Mouse (Mus musculus): ENCODE measurements at regions not wholly inside any gene's neighbourhood (a gene's known extent, or its start where the extent isn't known, plus 50 kb on each side); places are given as distances from the start of the nearest gene placed in this dataset.

- no peak for TF ChIP-seq SRF (IDR thresholded peaks at IDR 0.05; ENCODE audit: control insufficient read depth, insufficient read length, low read depth)
- peak; percentile 34 for TF ChIP-seq USF1 (IDR thresholded peaks at IDR 0.05; ENCODE audit: low read depth)
- Histone ChIP-seq H3K36me3 (ENCODE audit: control insufficient read depth, insufficient read depth) (no peaks in the 10 kb centered on the region), H3K27me3 (ENCODE audit: control insufficient read depth, insufficient read depth, insufficient read length) (no peaks in the 10 kb centered on the region), H3ac (ENCODE audit: control insufficient read depth, insufficient read length) (no peak overlapping the region), H3K4me3 (no peak overlapping the region), H3K4me2 (ENCODE audit: low read depth) (no peak overlapping the region), H3K79me2 (ENCODE audit: control insufficient read depth, insufficient read depth) (no peaks in the 10 kb centered on the region)
Measured at GRCm38 (mm10) chr3:38008321-38008720, 284.0 kb upstream of the Gm5148 start.

- Histone ChIP-seq H3K4me2 (ENCODE audit: low read depth) (no peak overlapping the region), H3ac (ENCODE audit: control insufficient read depth, insufficient read length) (no peak overlapping the region), H3K27me3 (ENCODE audit: control insufficient read depth, insufficient read depth, insufficient read length) (no peaks in the 10 kb centered on the region), H3K36me3 (ENCODE audit: control insufficient read depth, insufficient read depth) (no peaks in the 10 kb centered on the region), H3K79me2 (ENCODE audit: control insufficient read depth, insufficient read depth) (no peaks in the 10 kb centered on the region), H3K4me3 (no peak overlapping the region)
- no peak for TF ChIP-seq USF1 (IDR thresholded peaks at IDR 0.05; ENCODE audit: low read depth)
- TF ChIP-seq POLR2AphosphoS2 (IDR thresholded peaks at IDR 0.05; ENCODE audit: insufficient read length, low read depth) = no peak
- TF ChIP-seq TCF3 (IDR thresholded peaks at IDR 0.05; ENCODE audit: insufficient read length, low read depth) = no peak
- TF ChIP-seq MYOG (IDR thresholded peaks at IDR 0.05; ENCODE audit: control insufficient read depth in 1 of 3, insufficient read depth in 1 of 3, insufficient read length in 2 of 3, low read depth in 2 of 3) = no peak
Measured at GRCm38 (mm10) chr3:38007626-38008025, 283.3 kb upstream of the Gm5148 start.

DNA sequence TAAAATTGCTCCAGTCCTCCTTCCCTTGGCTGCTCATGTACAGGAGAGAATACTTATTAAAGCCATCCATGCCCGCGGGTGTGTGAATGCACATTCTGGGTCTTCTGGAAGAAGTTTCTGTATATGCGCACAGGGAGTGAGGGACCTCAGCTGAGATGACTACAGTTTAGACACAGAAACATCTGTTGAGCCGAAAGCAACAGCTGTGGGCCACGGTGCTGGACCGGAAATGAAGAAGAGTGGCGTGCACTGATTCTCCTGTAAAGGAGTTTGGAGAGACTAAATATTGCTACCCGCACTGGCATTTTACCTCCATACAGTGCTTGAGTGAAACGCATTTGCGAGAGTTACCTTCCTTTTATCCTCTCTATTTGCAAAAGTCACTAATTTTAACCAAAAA lies 278.0 kb upstream of the Gm5148 start:
- no peak overlapping the region for H3K4me2 ChIP-seq (ENCODE audit: low read depth)
- H3K79me2 ChIP-seq (ENCODE audit: control insufficient read depth, insufficient read depth) = no peaks in the 10 kb centered on the region
- no peaks in the 10 kb centered on the region for H3K36me3 ChIP-seq (ENCODE audit: control insufficient read depth, insufficient read depth)
- H3K27me3 ChIP-seq (ENCODE audit: control insufficient read depth, insufficient read depth, insufficient read length) = no peaks in the 10 kb centered on the region
- TF ChIP-seq TCF3 (IDR thresholded peaks at IDR 0.05; ENCODE audit: insufficient read length, low read depth) (no peak), CEBPB (IDR thresholded peaks at IDR 0.05; ENCODE audit: insufficient read depth, poor library complexity, severe bottlenecking) (no peak), POLR2A (IDR thresholded peaks at IDR 0.05; ENCODE audit: insufficient read length, low read depth) (no peak), TCF12 (IDR thresholded peaks at IDR 0.05; ENCODE audit: insufficient read depth, poor library complexity, severe bottlenecking) (no peak), E2F4 (IDR thresholded peaks at IDR 0.05; ENCODE audit: insufficient read depth) (no peak), USF1 (IDR thresholded peaks at IDR 0.05; ENCODE audit: low read depth) (no peak), MYOD1 (IDR thresholded peaks at IDR 0.05; ENCODE audit: control insufficient read depth in 1 of 3, insufficient read length in 2 of 3, low read depth in 2 of 3) (no peak), SRF (IDR thresholded peaks at IDR 0.05; ENCODE audit: control insufficient read depth, insufficient read length, low read depth) (no peak), REST (IDR thresholded peaks at IDR 0.05; ENCODE audit: insufficient read depth, insufficient read length) (no peak), POLR2AphosphoS2 (IDR thresholded peaks at IDR 0.05; ENCODE audit: insufficient read length, low read depth) (no peak), MYOG (IDR thresholded peaks at IDR 0.05; ENCODE audit: control insufficient read depth in 1 of 3, insufficient read depth in 1 of 3, insufficient read length in 2 of 3, low read depth in 2 of 3) (no peak), MAX (IDR thresholded peaks at IDR 0.05; ENCODE audit: low read depth) (no peak)
- no peak overlapping the region for H3K4me3 ChIP-seq
- H3ac ChIP-seq (ENCODE audit: control insufficient read depth, insufficient read length) = no peak overlapping the region

- Histone ChIP-seq H3K36me3 (ENCODE audit: control insufficient read depth, insufficient read depth) (no peaks in the 10 kb centered on the region), H3ac (ENCODE audit: control insufficient read depth, insufficient read length) (no peak overlapping the region), H3K4me3 (no peak overlapping the region), H3K27me3 (ENCODE audit: control insufficient read depth, insufficient read depth, insufficient read length) (no peaks in the 10 kb centered on the region), H3K79me2 (ENCODE audit: control insufficient read depth, insufficient read depth) (no peaks in the 10 kb centered on the region), H3K4me2 (ENCODE audit: low read depth) (no peak overlapping the region)
- TF ChIP-seq REST (IDR thresholded peaks at IDR 0.05; ENCODE audit: insufficient read depth, insufficient read length) (no peak), E2F4 (IDR thresholded peaks at IDR 0.05; ENCODE audit: insufficient read depth) (no peak), TCF12 (IDR thresholded peaks at IDR 0.05; ENCODE audit: insufficient read depth, poor library complexity, severe bottlenecking) (no peak), TCF3 (IDR thresholded peaks at IDR 0.05; ENCODE audit: insufficient read length, low read depth) (no peak), CEBPB (IDR thresholded peaks at IDR 0.05; ENCODE audit: insufficient read depth, poor library complexity, severe bottlenecking) (no peak), MAX (IDR thresholded peaks at IDR 0.05; ENCODE audit: low read depth) (no peak), MYOD1 (IDR thresholded peaks at IDR 0.05; ENCODE audit: control insufficient read depth in 1 of 3, insufficient read length in 2 of 3, low read depth in 2 of 3) (no peak), SRF (IDR thresholded peaks at IDR 0.05; ENCODE audit: control insufficient read depth, insufficient read length, low read depth) (no peak), MYOG (IDR thresholded peaks at IDR 0.05; ENCODE audit: control insufficient read depth in 1 of 3, insufficient read depth in 1 of 3, insufficient read length in 2 of 3, low read depth in 2 of 3) (no peak), USF1 (IDR thresholded peaks at IDR 0.05; ENCODE audit: low read depth) (no peak), POLR2A (IDR thresholded peaks at IDR 0.05; ENCODE audit: insufficient read length, low read depth) (no peak), POLR2AphosphoS2 (IDR thresholded peaks at IDR 0.05; ENCODE audit: insufficient read length, low read depth) (no peak)
Measured at GRCm38 (mm10) chr3:37999779-38000178, 275.5 kb upstream of the Gm5148 start.

DNA sequence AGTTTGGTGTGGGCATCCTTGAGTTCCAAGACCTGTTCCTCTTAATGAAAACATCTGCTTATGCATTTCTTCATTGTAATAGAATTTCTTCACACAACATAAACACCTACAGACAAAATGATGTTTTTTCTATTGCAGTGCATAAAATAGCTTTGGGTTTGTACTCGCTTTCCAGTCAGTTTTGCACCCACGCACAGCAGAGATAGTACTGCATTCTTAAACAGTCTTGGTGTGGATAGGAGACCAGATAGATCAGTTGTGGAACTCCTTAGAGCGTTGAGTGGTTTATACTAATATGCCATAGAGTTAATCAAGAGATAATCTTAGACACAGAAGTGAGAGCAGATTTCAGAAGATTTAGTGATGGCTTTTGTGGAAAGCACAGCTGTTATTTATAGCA lies 273.7 kb upstream of the Gm5148 start:
- Histone ChIP-seq H3K4me3 (no peak overlapping the region), H3K36me3 (ENCODE audit: control insufficient read depth, insufficient read depth) (no peaks in the 10 kb centered on the region), H3K27me3 (ENCODE audit: control insufficient read depth, insufficient read depth, insufficient read length) (no peaks in the 10 kb centered on the region), H3K79me2 (ENCODE audit: control insufficient read depth, insufficient read depth) (no peaks in the 10 kb centered on the region), H3ac (ENCODE audit: control insufficient read depth, insufficient read length) (no peak overlapping the region), H3K4me2 (ENCODE audit: low read depth) (no peak overlapping the region)
- TF ChIP-seq CEBPB (IDR thresholded peaks at IDR 0.05; ENCODE audit: insufficient read depth, poor library complexity, severe bottlenecking) = no peak
- TF ChIP-seq MYOD1 (IDR thresholded peaks at IDR 0.05; ENCODE audit: control insufficient read depth in 1 of 3, insufficient read length in 2 of 3, low read depth in 2 of 3) = no peak
- TF ChIP-seq SRF (IDR thresholded peaks at IDR 0.05; ENCODE audit: control insufficient read depth, insufficient read length, low read depth) = no peak
- no peak for TF ChIP-seq MAX (IDR thresholded peaks at IDR 0.05; ENCODE audit: low read depth)
- TF ChIP-seq TCF3 (IDR thresholded peaks at IDR 0.05; ENCODE audit: insufficient read length, low read depth) = no peak
- no peak for TF ChIP-seq POLR2AphosphoS2 (IDR thresholded peaks at IDR 0.05; ENCODE audit: insufficient read length, low read depth)
- no peak for TF ChIP-seq E2F4 (IDR thresholded peaks at IDR 0.05; ENCODE audit: insufficient read depth)
- no peak for TF ChIP-seq POLR2A (IDR thresholded peaks at IDR 0.05; ENCODE audit: insufficient read length, low read depth)
- TF ChIP-seq REST (IDR thresholded peaks at IDR 0.05; ENCODE audit: insufficient read depth, insufficient read length) = no peak
- TF ChIP-seq USF1 (IDR thresholded peaks at IDR 0.05; ENCODE audit: low read depth) = no peak

Data from myocyte (in vitro differentiated cells).